Mouse (Mus musculus): Measurements from ENCODE around the gene Hsd3b7.
"Not testable (repeated sequence)": the region's sequence is repeated elsewhere in the genome, so short reads cannot be mapped to it uniquely, and the experiment has no call there.

Gene Hsd3b7

DNA sequence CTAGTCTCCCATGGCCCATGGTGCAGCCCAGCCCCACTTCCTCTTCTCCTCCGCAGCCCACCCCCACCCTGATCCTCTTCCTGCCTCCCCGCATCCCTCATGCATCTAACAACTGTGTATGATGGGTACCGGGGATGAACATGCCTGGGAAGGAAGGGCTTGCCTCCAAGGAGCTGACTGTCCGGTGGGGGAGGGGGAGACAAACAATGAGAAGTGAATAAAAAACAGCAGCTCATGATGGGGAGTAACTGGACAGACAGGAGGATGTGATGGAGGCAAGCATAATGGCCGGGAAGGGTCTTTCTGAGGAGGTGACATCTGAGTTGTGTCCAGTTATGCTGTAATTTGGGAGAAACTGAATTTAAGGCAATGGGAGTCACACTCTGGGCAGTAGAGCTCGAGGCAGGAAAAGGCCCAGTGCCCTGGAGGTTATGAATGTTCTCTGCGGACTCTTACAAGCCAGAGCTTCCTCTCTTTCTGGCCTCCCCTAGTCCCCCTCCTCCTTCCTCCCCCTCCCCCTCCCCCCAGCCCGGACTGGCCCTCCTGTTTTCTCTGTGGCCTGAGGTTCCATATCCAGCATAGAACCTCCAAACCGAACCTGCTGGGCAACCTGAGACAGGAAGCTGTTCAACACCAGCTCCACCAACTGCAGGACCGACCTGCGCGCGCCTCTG lies 20.6 kb downstream of the Hsd3b7 start:
- no peak for DNase-seq

DNA sequence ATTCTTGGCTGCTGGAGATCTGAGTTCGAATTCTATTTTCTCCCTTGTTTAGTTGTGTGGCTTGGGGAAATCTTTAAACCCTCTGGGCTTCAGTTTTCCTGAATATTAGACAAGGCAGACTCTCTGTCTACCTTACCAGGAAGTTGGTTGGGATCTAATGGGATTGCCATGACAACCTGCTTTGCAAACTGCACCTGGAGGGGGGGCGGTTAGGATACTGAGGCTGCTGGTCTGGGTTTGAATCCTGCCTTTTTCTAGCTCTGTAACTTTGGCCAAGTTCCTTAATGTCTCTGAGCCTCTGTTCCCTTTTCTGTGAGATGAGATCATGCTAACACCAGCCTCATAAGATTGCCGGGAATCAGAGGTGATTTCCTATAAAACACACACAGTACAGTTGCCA lies 22.1 kb downstream of the Hsd3b7 start:
- DNase-seq, result no peak

DNA sequence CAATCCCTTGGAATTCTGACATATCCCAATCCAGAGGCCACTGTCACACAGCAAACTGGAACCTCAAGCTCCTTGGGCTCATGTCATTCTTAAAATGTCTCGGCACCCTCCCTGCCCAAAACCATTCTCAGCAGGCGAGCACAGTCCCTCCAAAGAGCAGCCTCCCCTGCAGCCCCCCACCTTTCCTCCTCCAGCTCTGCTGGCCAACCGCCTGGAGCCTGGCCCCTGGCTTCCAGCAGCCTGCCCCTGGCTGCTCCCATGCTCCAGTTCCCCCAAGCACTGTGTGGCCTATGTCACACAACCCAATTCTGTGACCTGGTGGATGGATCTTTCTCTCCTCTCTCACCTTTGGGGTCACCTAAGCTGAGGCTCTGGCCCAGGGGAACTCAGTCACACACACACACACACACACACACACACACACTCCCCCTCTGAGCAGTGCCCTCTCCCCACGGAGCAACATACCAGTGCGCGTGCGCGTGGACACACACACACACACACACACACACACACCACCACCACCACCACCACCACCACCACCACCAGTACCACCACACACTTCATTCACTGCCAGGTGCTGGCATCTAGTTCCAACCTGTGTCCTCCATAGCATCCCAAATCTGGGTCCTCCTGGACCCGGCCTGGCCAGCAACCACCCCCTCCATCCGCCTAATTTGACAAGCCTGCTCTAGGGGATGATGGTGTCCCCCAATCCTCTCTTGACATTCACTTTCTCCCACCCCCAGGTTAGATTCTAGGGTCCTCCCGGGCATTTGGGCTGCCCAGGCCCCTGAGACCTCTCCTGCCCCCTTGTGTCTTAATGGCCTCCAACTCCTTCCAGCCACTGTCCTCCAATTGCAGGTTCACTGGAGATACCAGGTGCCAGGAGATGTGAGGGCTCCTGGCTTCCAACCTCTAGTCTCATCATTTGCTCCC lies 23.1 kb downstream of the Hsd3b7 start:
- no peak for DNase-seq

DNA sequence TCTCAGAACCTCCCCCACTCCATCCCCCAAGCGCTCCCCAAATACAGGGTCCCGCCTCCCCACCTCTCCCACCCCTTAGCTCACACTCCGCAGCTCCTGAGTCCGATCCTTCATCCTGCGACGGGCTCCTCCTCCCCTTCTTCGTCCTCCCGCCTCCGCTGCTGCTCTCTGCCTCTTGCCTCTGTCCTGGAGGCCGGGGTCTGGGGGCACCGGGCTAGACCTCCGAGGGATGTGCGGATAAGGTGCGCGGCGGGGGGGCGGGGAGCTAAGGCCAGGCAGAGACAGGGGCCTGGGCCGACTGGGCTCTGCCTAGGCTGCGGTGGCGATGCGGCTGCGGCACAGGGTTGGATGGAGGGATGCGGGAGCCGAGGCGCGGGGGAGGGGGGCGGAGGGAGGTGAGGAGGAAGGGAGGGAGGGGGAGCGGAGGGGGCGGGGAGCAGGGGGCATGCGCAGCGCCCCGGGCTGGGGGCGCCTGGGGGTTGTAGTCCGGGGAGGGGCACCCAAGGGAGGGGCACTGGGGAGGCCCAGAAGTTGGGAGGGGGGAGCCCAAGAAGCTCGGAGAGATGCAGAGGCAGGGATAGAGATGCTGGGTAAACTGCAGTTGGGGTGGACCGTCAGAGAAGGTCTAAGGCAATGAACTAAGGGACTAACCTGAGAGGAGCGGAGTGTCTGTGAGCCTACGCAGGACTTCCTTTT lies 23.9 kb downstream of the Hsd3b7 start, which contains the start of the genes Stx4a and Stx1b:
Stx4a (plus strand) TSS at position 119 of the 696 bp plus-strand sequence.
Stx1b (minus strand) TSS at position 374 of the 696 bp plus-strand sequence.
- no peak for DNase-seq

DNA sequence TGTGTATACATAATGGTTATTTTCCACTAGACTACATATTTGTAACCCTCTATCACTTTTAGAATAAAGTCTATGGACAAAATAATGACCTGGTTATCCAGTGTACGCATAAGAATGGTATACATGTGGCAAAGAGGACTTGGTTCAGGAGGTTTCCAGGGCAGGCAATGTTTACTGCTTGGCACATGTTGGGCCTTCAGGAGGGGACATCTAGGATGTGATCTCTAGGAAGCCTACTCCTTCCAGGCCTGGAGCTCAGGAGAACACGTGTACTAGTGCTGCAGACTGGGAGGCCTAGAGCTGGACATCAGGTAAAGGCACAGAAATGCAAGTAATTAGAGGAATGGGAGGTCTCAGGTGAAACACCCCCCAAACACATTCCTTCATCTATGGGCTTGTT lies 35.1 kb downstream of the Hsd3b7 start:
- no peak for DNase-seq

DNA sequence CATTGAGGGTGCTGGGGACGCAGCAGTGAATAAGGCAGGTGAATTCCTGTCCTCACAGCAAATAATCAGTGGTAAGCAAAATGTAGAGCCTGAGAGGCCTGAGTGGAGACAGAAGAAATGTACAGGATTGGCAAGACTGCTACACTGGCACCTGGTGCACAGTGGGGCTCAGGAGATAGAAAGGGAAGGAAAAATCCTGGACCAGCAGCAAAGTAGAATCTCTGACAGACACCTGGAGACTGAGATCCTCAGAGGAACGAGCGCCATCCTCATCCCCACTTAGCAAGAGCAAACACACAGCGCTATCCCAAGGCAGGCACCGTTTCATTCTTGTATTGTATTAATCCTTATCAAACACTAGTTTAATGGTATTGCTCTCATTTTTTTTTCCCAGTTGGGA lies 37.1 kb downstream of the Hsd3b7 start:
- DNase-seq, result no peak

DNA sequence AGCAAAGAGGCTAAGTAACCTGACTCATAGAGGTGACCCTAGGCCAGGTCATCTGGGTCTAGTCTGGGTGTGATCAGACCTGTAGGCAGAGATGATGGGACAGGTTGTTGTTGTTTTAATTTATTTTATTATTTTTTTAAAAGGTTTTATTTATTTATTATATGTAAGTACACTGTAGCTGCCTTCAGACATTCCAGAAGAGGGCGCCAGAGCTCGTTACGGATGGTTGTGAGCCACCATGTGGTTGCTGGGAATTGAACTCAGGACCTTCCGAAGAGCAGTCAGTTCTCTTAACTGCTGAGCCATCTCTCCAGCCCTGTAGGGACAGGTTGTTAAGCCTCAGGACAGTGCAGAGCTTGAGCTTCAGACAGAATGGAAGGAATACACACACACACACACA lies 37.5 kb downstream of the Hsd3b7 start:
- not testable (repeated sequence) for DNase-seq

DNA sequence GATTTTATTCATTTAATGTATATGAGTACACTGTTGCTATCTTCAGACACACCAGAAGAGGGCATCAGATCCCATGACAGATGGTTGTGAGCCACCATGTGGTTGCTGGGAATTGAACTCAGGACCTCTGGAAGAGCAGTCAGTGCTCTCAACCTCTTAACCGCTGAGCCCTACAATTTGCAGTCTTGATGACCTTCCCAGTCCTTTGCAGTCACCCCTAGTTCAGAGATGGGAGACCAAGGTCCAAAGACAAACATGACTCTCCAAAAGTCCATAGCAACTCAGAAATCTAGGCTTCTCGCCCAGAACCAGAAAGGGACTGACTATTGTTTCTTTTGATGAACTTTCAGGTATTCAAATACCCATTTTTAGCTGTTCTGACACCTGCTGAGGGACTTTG lies 39.6 kb downstream of the Hsd3b7 start:
- DNase-seq, result not testable (repeated sequence)

DNA sequence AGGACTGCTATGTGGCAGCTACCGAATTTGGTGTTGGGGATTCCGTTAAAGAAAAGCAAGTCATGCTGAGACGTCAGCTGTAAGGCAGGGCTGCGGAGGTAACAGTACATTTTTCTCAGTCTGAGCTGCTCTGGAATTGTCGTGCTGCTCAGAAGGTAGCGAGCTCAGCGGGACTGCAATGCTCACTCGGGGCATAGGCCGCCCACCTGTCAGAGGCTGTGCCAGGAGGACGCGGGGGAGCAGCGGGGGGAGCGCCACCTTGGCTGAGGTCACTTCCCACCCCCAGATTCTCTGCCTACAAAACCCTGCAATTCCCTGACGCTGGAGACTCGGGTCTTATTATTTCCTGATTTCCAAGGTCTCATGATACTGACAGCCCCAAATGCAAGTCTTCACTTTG lies 40.5 kb downstream of the Hsd3b7 start:
- no peak for DNase-seq

DNA sequence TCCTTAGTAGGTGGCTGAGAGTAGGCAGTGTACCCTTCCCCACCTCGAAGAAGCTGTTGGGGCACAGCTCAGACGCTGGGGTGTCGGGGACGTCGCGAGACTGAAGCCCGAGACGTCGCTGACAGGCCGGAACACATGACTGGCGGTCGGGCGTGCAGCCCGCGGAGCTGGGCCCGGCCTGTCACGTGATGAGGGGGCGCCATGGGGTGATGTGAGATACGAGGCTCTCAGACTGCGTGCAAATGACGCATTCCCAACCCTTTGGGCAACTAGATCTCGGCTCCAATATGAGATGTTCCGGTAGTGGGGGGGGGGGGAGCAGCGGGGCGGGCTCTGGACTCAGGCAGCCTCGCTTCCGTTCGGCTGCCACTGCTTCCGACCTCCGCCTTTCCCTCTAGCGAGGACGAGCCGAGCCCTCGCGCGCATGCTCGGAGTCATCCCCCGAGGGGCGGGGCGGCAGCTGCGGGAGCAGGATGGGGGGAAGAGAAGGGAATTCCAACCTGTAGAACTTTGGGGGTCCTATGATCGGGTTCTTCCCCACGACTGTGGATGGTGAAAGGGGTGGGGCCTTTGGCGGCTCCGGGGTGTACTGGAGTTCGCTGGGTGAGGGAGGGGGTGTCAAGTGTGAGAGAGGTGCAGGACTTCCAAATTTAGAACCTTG lies 41.1 kb downstream of the Hsd3b7 start:
- peak; percentile 92 for DNase-seq

DNA sequence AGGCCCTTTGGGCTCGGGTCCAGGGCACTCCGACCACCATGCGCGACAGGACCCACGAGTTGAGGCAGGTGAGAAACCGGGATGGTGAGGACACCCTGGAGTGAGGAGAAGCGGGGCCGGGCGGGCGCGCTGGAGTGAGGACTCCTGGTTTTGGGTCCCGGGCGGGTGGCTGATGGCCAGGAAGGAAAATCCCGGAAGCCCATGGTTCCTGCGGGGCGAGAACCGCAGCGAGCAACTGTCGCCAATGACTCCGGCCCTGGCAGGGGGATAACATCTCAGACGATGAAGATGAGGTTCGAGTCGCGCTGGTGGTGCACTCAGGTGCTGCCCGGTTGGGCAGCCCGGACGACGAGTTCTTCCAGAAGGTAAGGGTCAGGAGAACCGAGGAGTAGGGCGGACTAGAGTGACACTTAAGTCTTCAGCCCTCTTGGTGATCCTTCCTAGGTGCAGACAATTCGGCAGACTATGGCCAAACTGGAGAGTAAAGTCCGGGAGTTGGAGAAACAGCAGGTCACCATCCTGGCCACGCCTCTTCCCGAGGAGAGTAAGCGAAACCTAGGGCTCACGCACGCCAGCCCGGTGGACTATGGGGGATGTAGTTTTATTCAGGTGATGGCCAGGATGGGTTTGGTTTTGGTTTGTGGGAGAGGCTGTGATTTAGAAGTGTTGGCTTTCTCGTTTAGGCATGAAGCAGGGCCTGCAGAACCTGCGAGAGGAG lies 41.8 kb downstream of the Hsd3b7 start:
- peak; percentile 84 to 85 for DNase-seq

DNA sequence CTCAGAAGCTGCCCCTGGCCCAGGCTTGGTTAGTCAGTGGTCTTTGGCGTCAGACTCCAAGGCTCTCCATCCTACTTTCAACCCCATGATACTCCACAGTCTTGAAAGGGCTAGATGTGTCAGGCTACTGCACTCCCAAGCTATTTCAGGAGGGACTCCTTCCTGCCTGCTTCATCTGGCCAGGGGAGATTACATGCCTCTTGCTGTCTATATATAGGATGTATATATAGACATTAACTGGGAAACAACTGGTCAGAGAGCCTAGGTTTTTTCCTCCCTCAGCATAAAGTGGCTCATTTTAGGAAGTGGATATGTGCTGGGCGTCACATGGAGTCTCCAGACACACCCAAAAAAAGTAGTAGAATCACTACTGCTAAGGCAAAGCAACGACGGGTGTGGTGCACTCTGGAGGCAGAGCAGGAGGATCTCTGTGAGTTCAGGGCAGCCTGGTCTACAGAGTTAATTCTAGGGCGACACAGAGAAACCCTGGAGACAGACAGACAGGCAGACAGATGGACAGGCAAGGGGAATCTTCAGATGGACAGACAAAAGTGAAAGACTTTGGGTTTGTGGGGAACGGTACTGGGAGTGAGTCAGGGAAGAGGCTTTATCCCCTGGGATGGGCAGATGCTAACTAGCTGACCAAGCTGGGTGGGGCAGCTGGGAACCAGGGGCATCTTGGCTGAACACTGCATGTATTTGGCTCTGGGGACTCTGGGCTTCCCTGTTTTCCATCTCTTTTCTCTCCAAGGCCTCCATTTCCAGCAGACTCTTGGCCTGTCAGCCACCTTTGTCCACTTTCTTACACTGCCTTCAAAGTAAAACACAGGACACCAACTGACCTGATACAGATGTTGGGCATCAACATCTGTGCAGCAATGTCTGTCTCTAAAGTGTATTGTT lies 49.8 kb downstream of the Hsd3b7 start:
- DNase-seq, result no peak

DNA sequence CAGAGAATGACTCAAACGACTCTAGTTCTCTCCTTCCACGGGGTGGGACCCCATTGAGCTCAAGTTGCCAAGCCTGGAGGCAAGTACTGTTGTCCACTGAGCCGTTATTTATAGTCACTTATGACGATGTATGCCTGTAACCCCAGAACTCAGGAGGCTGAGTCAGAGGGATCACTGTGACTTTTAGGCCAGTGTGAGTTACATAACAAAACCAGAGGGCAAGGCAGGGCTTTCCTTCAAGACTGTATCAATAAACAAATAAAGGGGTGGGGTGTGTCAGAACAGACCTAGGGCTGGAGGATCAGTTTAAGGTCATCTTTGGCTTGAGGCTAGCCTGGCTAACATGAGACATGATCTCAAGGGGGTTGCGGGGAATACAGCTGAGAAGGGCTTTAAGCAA lies 50.5 kb downstream of the Hsd3b7 start:
- DNase-seq, result no peak

All from B cell, adult 2 months (primary cell).